Mouse (Mus musculus) adrenal gland, postnatal 25 days (tissue): ENCODE results near the gene Adnp. TPM values are rescaled to one million over a fixed set of nuclear protein-coding genes. Genes with fewer than 3 reads are reported as not detected.

Source experiments
- DNase-seq: peaks from one replicate; pipeline ENCODE4 v3.0.0; 2021; ENCODE audit warnings: mixed read lengths
- long read RNA-seq: library from polyadenylated mRNA; stranded (forward); transcript quantifications from one replicate; pipeline ENCODE4 v2.0.0, GENCODE M21; 2021
- total RNA-seq: library from RNA; stranded (reverse); gene quantifications from 2 replicates; pipeline ENCODE4 v1.2.3, GENCODE M21; 2021

The Adnp gene
- total RNA-seq: 61.3 and 81.5 TPM in 2 replicates
- long read RNA-seq, full-length matches to known transcripts: 7 of 9 reads
- long read RNA-seq, partial matches to known transcripts: 1 of 9 reads
- long read RNA-seq, other reads (novel, unspliced or antisense): 1 of 9 reads

- DNase-seq: peak; percentile 92
Observed at GRCm38 (mm10) chr2:168206725-168207644, at the start of gene Adnp. TSS of gene Adnp (minus strand) at chr2:168207112.

- no peak for DNase-seq
Observed at GRCm38 (mm10) chr2:168256506-168256905, 49.6 kb upstream of the Adnp start.

- DNase-seq: no peak
Observed at GRCm38 (mm10) chr2:168253822-168254221, 46.9 kb upstream of the Adnp start.

- no peak for DNase-seq
Observed at GRCm38 (mm10) chr2:168252639-168253292, 45.9 kb upstream of the Adnp start.

GRCm38 (mm10) chr2:168250270-168250669 is 43.4 kb upstream of the Adnp start:
- peak; percentile 72 for DNase-seq

GRCm38 (mm10) chr2:168248856-168249245 is 41.9 kb upstream of the Adnp start:
- no peak for DNase-seq

- no peak for DNase-seq
Observed at GRCm38 (mm10) chr2:168248167-168248855, 41.4 kb upstream of the Adnp start.

- DNase-seq: no peak
Observed at GRCm38 (mm10) chr2:168245571-168245970, 38.7 kb upstream of the Adnp start.

- no peak for DNase-seq
Observed at GRCm38 (mm10) chr2:168243278-168243677, 36.4 kb upstream of the Adnp start.

GRCm38 (mm10) chr2:168242841-168243240 is 35.9 kb upstream of the Adnp start:
- DNase-seq: no peak

- DNase-seq: no peak
Observed at GRCm38 (mm10) chr2:168238335-168238734, 31.4 kb upstream of the Adnp start.

- DNase-seq: no peak
Observed at GRCm38 (mm10) chr2:168233286-168233685, 26.4 kb upstream of the Adnp start.

GRCm38 (mm10) chr2:168231471-168231829 is 24.5 kb upstream of the Adnp start:
- no peak for DNase-seq

- DNase-seq: peak; percentile 20
Observed at GRCm38 (mm10) chr2:168230773-168231470, 24.0 kb upstream of the Adnp start.

- peak; percentile 81 for DNase-seq
Observed at GRCm38 (mm10) chr2:168230026-168230728, 23.3 kb upstream of the Adnp start, which contains the start of the genes Gm20716, Dpm1 and Mocs3. TSS of gene Gm20716 (minus strand) at chr2:168230364. TSS of gene Dpm1 (minus strand) at chr2:168230591. TSS of gene Mocs3 (plus strand) at chr2:168230622.

GRCm38 (mm10) chr2:168229116-168230025 is 22.5 kb upstream of the Adnp start:
- peak; percentile 57 for DNase-seq

- no peak for DNase-seq
Observed at GRCm38 (mm10) chr2:168223326-168223725, 16.4 kb upstream of the Adnp start.

- no peak for DNase-seq
Observed at GRCm38 (mm10) chr2:168213788-168214397, 7.0 kb upstream of the Adnp start.

GRCm38 (mm10) chr2:168207883-168208282 is 971 bp upstream of the Adnp start:
- no peak for DNase-seq
